Comparison of ENCODE assay signal across 19 mouse cellular contexts in genomic region chr5:114605981-114606380, GRCm38 (mm10). TPM values are rescaled to one million over a fixed set of nuclear protein-coding genes. Genes with fewer than 3 reads are reported as not detected.
DNase-seq lines count a peak whose midpoint lies in the region; ATAC-seq and TF ChIP-seq lines count a peak whose summit lies in the region.
"Had no signal": no experiment of that assay in that cellular context is flagged by ENCODE, and none has a peak within 500 bp of the region (broad histone marks: within the 10 kb centered on the region; RNA-seq: fewer than 3 reads in every experiment).

No protein-coding gene starts in this region.

- no peak overlapping the region for H3K9ac ChIP-seq in forebrain, embryonic 15.5 days (replicated peaks)
- H3K9ac ChIP-seq in forebrain, embryonic 14.5 days (ENCODE audit: low read length): no peak overlapping the region
- H3K9ac ChIP-seq in hindbrain, postnatal 0 days (replicated peaks; ENCODE audit: low read length): no peak overlapping the region
- H3K9ac ChIP-seq in kidney, embryonic 15.5 days: no peak overlapping the region
- H3K9ac ChIP-seq: forebrain, postnatal 0 days; limb, embryonic 15.5 days; liver, embryonic 15.5 days; neural tube, embryonic 12.5 days had no signal

- H3K27ac ChIP-seq in forebrain, embryonic 15.5 days (replicated peaks): 0 out of 2 replicates have a peak overlapping the region, but pooled peaks have one; percentile 34
- H3K27ac ChIP-seq in forebrain, embryonic 14.5 days (ENCODE audit: low read depth, low read length): no peak overlapping the region; the same call in 1 of the 2 replicates
- H3K27ac ChIP-seq in hindbrain, postnatal 0 days: 0 out of 2 replicates have a peak overlapping the region, but pooled peaks have one; percentile 11
- no peak overlapping the region for H3K27ac ChIP-seq in kidney, embryonic 15.5 days
- H3K27ac ChIP-seq: limb, embryonic 15.5 days; liver, embryonic 15.5 days; macrophage had no signal

- no peak for DNase-seq in forebrain, embryonic 14.5 days (ENCODE audit: low spot score)
- peak; percentile 26 for DNase-seq in spleen, adult 12 weeks (ENCODE audit: low spot score)
- DNase-seq in spleen, postnatal 10 days (ENCODE audit: low spot score in 2 of 2): no peak
- DNase-seq in hindbrain, postnatal 0 days (ENCODE audit: low spot score): no peak
- peak; percentile 71 to 73 for DNase-seq in spleen, postnatal 36 days (ENCODE audit: low spot score in 2 of 2)
- no peak for DNase-seq in urinary bladder, postnatal 4 days (ENCODE audit: low spot score in 2 of 2)
- DNase-seq: cerebellum, adult 8-10 months; forebrain, postnatal 0 days; layer of hippocampus, postnatal 36 days; right cerebral cortex, postnatal 14 days; thymus, adult 18-20 months had no signal

- no peaks in the 10 kb centered on the region for H3K36me3 ChIP-seq in forebrain, embryonic 15.5 days
- 0 out of 2 replicates have a peak, but pooled peaks cover 2% of the 10 kb centered on the region for H3K36me3 ChIP-seq in forebrain, embryonic 14.5 days (ENCODE audit: control insufficient read depth, insufficient read depth, low read length)
- 0 out of 2 replicates have a peak, but pooled peaks cover 1% of the 10 kb centered on the region for H3K36me3 ChIP-seq in hindbrain, postnatal 0 days (ENCODE audit: insufficient read depth, low read length)
- peaks cover 2% of the 10 kb centered on the region; the same call in 1 of the 2 replicates for H3K36me3 ChIP-seq in kidney, embryonic 15.5 days
- H3K36me3 ChIP-seq: limb, embryonic 15.5 days; liver, embryonic 15.5 days had no signal

- TF ChIP-seq CTCF in hindbrain, postnatal 0 days (IDR thresholded peaks at IDR 0.05; ENCODE audit: low read depth): no peak

- H3K4me3 ChIP-seq in forebrain, embryonic 15.5 days: no peak overlapping the region
- H3K4me3 ChIP-seq in forebrain, embryonic 14.5 days (ENCODE audit: low read depth, low read length): no peak overlapping the region
- H3K4me3 ChIP-seq in hindbrain, postnatal 0 days (ENCODE audit: low read length): no peak overlapping the region
- no peak overlapping the region for H3K4me3 ChIP-seq in kidney, embryonic 15.5 days (replicated peaks)
- H3K4me3 ChIP-seq: limb, embryonic 15.5 days; liver, embryonic 15.5 days; neural tube, embryonic 12.5 days had no signal

- ATAC-seq in forebrain, embryonic 15.5 days (replicated peaks): no peak
- no peak for ATAC-seq in forebrain, embryonic 14.5 days
- no peak for ATAC-seq in hindbrain, postnatal 0 days
- ATAC-seq in kidney, embryonic 15.5 days (replicated peaks; ENCODE audit: low FRiP score): no peak
- ATAC-seq: forebrain, postnatal 0 days; intestine, postnatal 0 days had no signal

- peaks cover 56% of the 10 kb centered on the region for H3K4me1 ChIP-seq in forebrain, embryonic 15.5 days
- peaks cover 45% of the 10 kb centered on the region for H3K4me1 ChIP-seq in forebrain, embryonic 14.5 days (ENCODE audit: control insufficient read depth, insufficient read depth, low read length)
- peaks cover 27% of the 10 kb centered on the region for H3K4me1 ChIP-seq in hindbrain, postnatal 0 days (ENCODE audit: insufficient read depth, low read length)
- H3K4me1 ChIP-seq in kidney, embryonic 15.5 days: peaks cover 49% of the 10 kb centered on the region

- H3K4me2 ChIP-seq in forebrain, embryonic 15.5 days (replicated peaks): no peak overlapping the region
- no peak overlapping the region for H3K4me2 ChIP-seq in forebrain, embryonic 14.5 days (ENCODE audit: low read length)
- H3K4me2 ChIP-seq in hindbrain, postnatal 0 days (ENCODE audit: low read depth, low read length): no peak overlapping the region
- no peak overlapping the region for H3K4me2 ChIP-seq in kidney, embryonic 15.5 days
- H3K4me2 ChIP-seq: limb, embryonic 15.5 days; liver, embryonic 15.5 days had no signal

- H3K27me3 ChIP-seq in forebrain, embryonic 15.5 days: peaks cover 35% of the 10 kb centered on the region
- H3K27me3 ChIP-seq in forebrain, embryonic 14.5 days (replicated peaks; ENCODE audit: control insufficient read depth, insufficient read depth, low read length): 0 out of 2 replicates have a peak, but pooled peaks cover 1% of the 10 kb centered on the region
- no peaks in the 10 kb centered on the region for H3K27me3 ChIP-seq in hindbrain, postnatal 0 days (ENCODE audit: insufficient read depth, low read length)
- 0 out of 2 replicates have a peak, but pooled peaks cover 3% of the 10 kb centered on the region for H3K27me3 ChIP-seq in kidney, embryonic 15.5 days

- no peaks in the 10 kb centered on the region for H3K9me3 ChIP-seq in forebrain, embryonic 15.5 days
- no peaks in the 10 kb centered on the region for H3K9me3 ChIP-seq in forebrain, embryonic 14.5 days (replicated peaks; ENCODE audit: control insufficient read depth, low read length)
- H3K9me3 ChIP-seq in hindbrain, postnatal 0 days (ENCODE audit: low read length): no peaks in the 10 kb centered on the region
- no peaks in the 10 kb centered on the region for H3K9me3 ChIP-seq in kidney, embryonic 15.5 days (replicated peaks)
- H3K9me3 ChIP-seq: limb, embryonic 15.5 days; liver, embryonic 15.5 days; neural tube, embryonic 12.5 days had no signal

- WGBS in forebrain, embryonic 15.5 days: 78% methylated on average over 6 of the region's 6 CpGs
- 80% methylated on average over 6 of the region's 6 CpGs for WGBS in forebrain, embryonic 14.5 days
- 85% methylated on average over 6 of the region's 6 CpGs for WGBS in hindbrain, postnatal 0 days
- WGBS in kidney, embryonic 15.5 days: 72% methylated on average over 6 of the region's 6 CpGs

RNA-seq across cellular contexts. Expression of gene Fam222a, which starts 38.2 kb away (rescaled TPM):
- 5.2 and 5.6 TPM in 2 replicates for polyA plus RNA-seq in forebrain, embryonic 15.5 days (2015; fragmentation: Nextera tagmentation; extraction: Ambion mirVana)
- 4.5 and 5.0 TPM in 2 replicates for polyA plus RNA-seq in forebrain, embryonic 14.5 days (2014; fragmentation: Nextera tagmentation; extraction: Ambion mirVana)
- total RNA-seq in hindbrain, postnatal 0 days (2014; rRNA removed): 11.7 and 15.1 TPM in 2 replicates
- polyA plus RNA-seq in hindbrain, postnatal 0 days (2015; fragmentation: Nextera tagmentation; extraction: Ambion mirVana): 2.8 and 2.9 TPM in 2 replicates
- polyA plus RNA-seq in kidney, embryonic 15.5 days (2015; fragmentation: Nextera tagmentation; extraction: Ambion mirVana): 4.4 and 4.7 TPM in 2 replicates
- total RNA-seq: monocyte, adult 5-6 weeks had no signal

RNA-seq across cellular contexts. Expression of gene Trpv4, which starts 52.2 kb away (rescaled TPM):
- 0.56 and 0.88 TPM in 2 replicates for polyA plus RNA-seq in forebrain, embryonic 15.5 days (2015; fragmentation: Nextera tagmentation; extraction: Ambion mirVana)
- 0.55 and 0.79 TPM in 2 replicates for polyA plus RNA-seq in forebrain, embryonic 14.5 days (2014; fragmentation: Nextera tagmentation; extraction: Ambion mirVana)
- 2.7 TPM in 2 replicates for total RNA-seq in hindbrain, postnatal 0 days (2014; rRNA removed)
- 3.0 and 3.4 TPM in 2 replicates for polyA plus RNA-seq in hindbrain, postnatal 0 days (2015; fragmentation: Nextera tagmentation; extraction: Ambion mirVana)
- 21.8 and 23.4 TPM in 2 replicates for polyA plus RNA-seq in kidney, embryonic 15.5 days (2015; fragmentation: Nextera tagmentation; extraction: Ambion mirVana)
- total RNA-seq: monocyte, adult 5-6 weeks had no signal

Comparison
In these comparisons a context has a peak if more than half of its experiments do, and no peak if none do; other contexts are left out.
1. H3K27ac ChIP-seq: peak in forebrain, embryonic 15.5 days (single experiment) and hindbrain, postnatal 0 days (single experiment); none in forebrain, embryonic 14.5 days (single experiment) and kidney, embryonic 15.5 days (single experiment).
2. DNase-seq: peak in spleen, adult 12 weeks (single experiment) and spleen, postnatal 36 days (2 of 2); none in forebrain, embryonic 14.5 days (single experiment), spleen, postnatal 10 days (0 of 2), hindbrain, postnatal 0 days (single experiment) and urinary bladder, postnatal 4 days (0 of 2).